Mouse (Mus musculus): Measurements from ENCODE around the gene Snx29.

DNA sequence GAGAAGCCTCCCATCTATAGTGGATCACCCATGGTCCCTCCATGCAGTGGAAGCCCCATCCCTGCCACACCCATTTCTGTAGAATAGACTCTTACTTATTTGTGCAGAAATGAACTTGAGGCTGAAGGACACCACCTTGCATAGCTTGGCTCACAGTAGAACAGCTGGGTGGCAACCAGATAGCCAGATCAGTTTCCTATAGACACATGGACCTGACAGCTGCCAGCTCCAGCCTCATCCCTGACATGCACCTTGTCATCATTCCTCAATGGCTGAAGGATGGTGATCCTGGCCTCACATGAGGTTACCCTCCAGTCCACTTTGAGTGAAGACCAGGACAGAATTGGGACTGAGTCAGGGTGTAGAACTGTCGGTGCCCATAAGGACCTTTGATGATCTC is 394.2 kb downstream of the Snx29 start:
- TF ChIP-seq EP300 (IDR thresholded peaks at IDR 0.05; ENCODE audit: insufficient read depth, low read depth, low read length) (no peak), CTCF (IDR thresholded peaks at IDR 0.05) (no peak)

Measured in heart, adult 2 months (tissue).